Mouse (Mus musculus) gastrocnemius, postnatal 14 days (tissue): ENCODE measurements at regions not wholly inside any gene's neighbourhood (a gene's known extent, or its start where the extent isn't known, plus 50 kb on each side); places are given as distances from the start of the nearest gene placed in this dataset.
"Not testable (repeated sequence)": the region's sequence is repeated elsewhere in the genome, so short reads cannot be mapped to it uniquely, and the experiment has no call there.

ENCODE experiments used
- DNase-seq: peaks from one replicate; pipeline ENCODE4 v3.0.0; 2021; ENCODE audit warnings: mixed read lengths
- intact Hi-C: fragments of 180-260 bp; cut with DNase I; formaldehyde crosslinking; loops from one replicate; pipeline ENCODE4 v1.15.1; 2025; ENCODE audit warnings: low total_unique reads

GRCm38 (mm10) chr6:60046825-60047224, 620.7 kb upstream of the Gprin3 start:
- DNase-seq, result no peak
- intact Hi-C loops, result loop anchor here (10.0 kb wide), 1 partner anchor 212 kb away; no protein-coding TSS in a partner anchor

DNA sequence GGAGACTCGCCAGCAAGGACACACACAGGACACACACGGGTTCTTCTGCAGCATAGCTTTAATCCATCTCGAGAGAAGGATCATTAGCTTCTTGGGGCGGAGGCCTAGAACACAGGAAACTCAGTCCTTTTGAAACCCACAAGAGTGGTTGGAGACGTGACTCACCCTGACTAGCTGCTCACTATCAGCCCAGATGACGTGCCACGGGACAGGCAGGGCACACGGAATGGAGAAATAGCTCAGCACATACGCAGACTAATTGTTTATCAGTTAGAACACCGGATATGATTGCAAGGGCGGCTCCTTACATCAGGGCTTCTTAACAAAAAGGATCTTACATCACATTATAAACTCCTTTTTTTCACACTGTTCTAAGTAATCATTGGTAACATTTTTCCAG, 619.4 kb upstream of the Gprin3 start:
- intact Hi-C loops, result loop anchor here (10.0 kb wide), 1 partner anchor 211 kb away; no protein-coding TSS in a partner anchor
- DNase-seq, result not testable (repeated sequence)

DNA sequence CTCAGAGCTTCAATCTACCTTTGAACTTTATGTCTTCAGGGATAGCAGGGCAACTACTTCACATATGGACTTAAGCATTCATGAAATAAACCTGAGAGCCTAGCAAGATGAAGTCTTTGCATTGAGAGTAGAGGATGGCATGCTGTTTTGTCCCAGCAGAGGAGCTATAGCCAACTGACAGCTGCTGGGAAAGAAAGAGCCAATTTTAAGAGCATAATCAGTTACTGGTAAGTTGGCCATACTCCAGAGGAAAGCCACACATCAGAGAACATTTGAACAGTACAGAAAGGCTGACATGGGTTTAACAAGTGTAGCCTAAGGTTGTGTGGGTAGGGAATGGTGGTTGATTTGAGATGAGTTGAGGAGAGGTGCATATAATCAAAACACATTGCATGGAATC, 618.7 kb upstream of the Gprin3 start:
- no peak for DNase-seq
- intact Hi-C loops, result loop anchor here (10.0 kb wide), 1 partner anchor 210 kb away; no protein-coding TSS in a partner anchor
